20 mouse cellular contexts compared by ENCODE assay signal in genomic region chr8:10199301-10199700, GRCm38 (mm10). TPM values are rescaled to one million over a fixed set of nuclear protein-coding genes. Genes with fewer than 3 reads are reported as not detected.
DNase-seq lines count a peak whose midpoint lies in the region; ATAC-seq lines count a peak whose summit lies in the region.
"Had no signal": no experiment of that assay in that cellular context is flagged by ENCODE, and none has a peak within 500 bp of the region (broad histone marks: within the 10 kb centered on the region; RNA-seq: fewer than 3 reads in every experiment).

No protein-coding gene starts in this region.

- no peak overlapping the region for H3K4me3 ChIP-seq in hindbrain, embryonic 14.5 days (replicated peaks; ENCODE audit: low read length)
- no peak overlapping the region for H3K4me3 ChIP-seq in hindbrain, embryonic 11.5 days (ENCODE audit: low read depth, low read length)
- H3K4me3 ChIP-seq in midbrain, embryonic 14.5 days (replicated peaks; ENCODE audit: low read depth, low read length): no peak overlapping the region
- H3K4me3 ChIP-seq in midbrain, embryonic 10.5 days: no peak overlapping the region
- no peak overlapping the region for H3K4me3 ChIP-seq in midbrain, embryonic 15.5 days
- H3K4me3 ChIP-seq: embryonic facial prominence, embryonic 12.5 days; kidney, embryonic 15.5 days had no signal

- WGBS in hindbrain, embryonic 14.5 days: 67% methylated on average over 5 of the region's 5 CpGs
- 89% methylated on average over 5 of the region's 5 CpGs for WGBS in hindbrain, embryonic 11.5 days
- 76% methylated on average over 5 of the region's 5 CpGs for WGBS in midbrain, embryonic 14.5 days
- 87% methylated on average over 5 of the region's 5 CpGs for WGBS in midbrain, embryonic 10.5 days
- WGBS in midbrain, embryonic 15.5 days: 63% methylated on average over 5 of the region's 5 CpGs

- no peak overlapping the region for H3K9ac ChIP-seq in hindbrain, embryonic 14.5 days
- H3K9ac ChIP-seq in hindbrain, embryonic 11.5 days (ENCODE audit: low read depth, low read length): no peak overlapping the region
- no peak overlapping the region for H3K9ac ChIP-seq in midbrain, embryonic 14.5 days (replicated peaks; ENCODE audit: low read length)
- no peak overlapping the region for H3K9ac ChIP-seq in midbrain, embryonic 15.5 days
- H3K9ac ChIP-seq: embryonic facial prominence, embryonic 12.5 days; kidney, embryonic 15.5 days had no signal

- no peaks in the 10 kb centered on the region for H3K9me3 ChIP-seq in hindbrain, embryonic 14.5 days (ENCODE audit: control insufficient read depth, low read length)
- H3K9me3 ChIP-seq in hindbrain, embryonic 11.5 days (ENCODE audit: control insufficient read depth, low read length): no peaks in the 10 kb centered on the region
- no peaks in the 10 kb centered on the region for H3K9me3 ChIP-seq in midbrain, embryonic 14.5 days (ENCODE audit: control insufficient read depth, low read length)
- H3K9me3 ChIP-seq in midbrain, embryonic 10.5 days (replicated peaks): no peaks in the 10 kb centered on the region
- H3K9me3 ChIP-seq in midbrain, embryonic 15.5 days: no peaks in the 10 kb centered on the region
- H3K9me3 ChIP-seq: embryonic facial prominence, embryonic 12.5 days; G1E; kidney, embryonic 15.5 days had no signal

- peak; percentile 84 to 90 for DNase-seq in cerebellum, postnatal 10 days
- no peak for DNase-seq in cerebellum, adult 11 months
- DNase-seq in hindbrain, embryonic 14.5 days (ENCODE audit: low spot score): peak; percentile 47
- DNase-seq in hindbrain, embryonic 11.5 days (ENCODE audit: low spot score): no peak
- peak; percentile 37 for DNase-seq in midbrain, embryonic 14.5 days
- DNase-seq in midbrain, embryonic 10.5 days (ENCODE audit: low spot score): no peak
- no peak for DNase-seq in retina, embryonic 14.5 days (ENCODE audit: low spot score)
- DNase-seq: gastrocnemius, postnatal 36 days; liver; lung, adult 2 months; lung, postnatal 36 days; spleen, adult 18-20 months; thymus, adult 18-20 months had no signal

- H3K36me3 ChIP-seq in hindbrain, embryonic 14.5 days (replicated peaks; ENCODE audit: control insufficient read depth, insufficient read depth): no peaks in the 10 kb centered on the region
- no peaks in the 10 kb centered on the region for H3K36me3 ChIP-seq in hindbrain, embryonic 11.5 days (ENCODE audit: control insufficient read depth, insufficient read depth, low read length)
- H3K36me3 ChIP-seq in midbrain, embryonic 14.5 days (ENCODE audit: control insufficient read depth, insufficient read depth, low read length): no peaks in the 10 kb centered on the region
- no peaks in the 10 kb centered on the region for H3K36me3 ChIP-seq in midbrain, embryonic 10.5 days
- no peaks in the 10 kb centered on the region for H3K36me3 ChIP-seq in midbrain, embryonic 15.5 days (replicated peaks)
- H3K36me3 ChIP-seq: embryonic facial prominence, embryonic 12.5 days; G1E; kidney, embryonic 15.5 days had no signal

- H3K27me3 ChIP-seq in hindbrain, embryonic 14.5 days (ENCODE audit: control insufficient read depth, insufficient read depth, low read length): no peaks in the 10 kb centered on the region
- H3K27me3 ChIP-seq in hindbrain, embryonic 11.5 days (ENCODE audit: control insufficient read depth, insufficient read depth, low read length): peaks cover 4% of the 10 kb centered on the region; the same call in 1 of the 2 replicates
- no peaks in the 10 kb centered on the region; the same call in 1 of the 2 replicates for H3K27me3 ChIP-seq in midbrain, embryonic 14.5 days (ENCODE audit: control insufficient read depth, insufficient read depth, low read length)
- H3K27me3 ChIP-seq in midbrain, embryonic 10.5 days (ENCODE audit: low read depth, poor library complexity, severe bottlenecking): no peaks in the 10 kb centered on the region
- no peaks in the 10 kb centered on the region for H3K27me3 ChIP-seq in midbrain, embryonic 15.5 days (replicated peaks)
- H3K27me3 ChIP-seq: embryonic facial prominence, embryonic 12.5 days; kidney, embryonic 15.5 days had no signal

- peaks cover 26% of the 10 kb centered on the region for H3K4me1 ChIP-seq in hindbrain, embryonic 14.5 days (replicated peaks; ENCODE audit: control insufficient read depth, insufficient read depth, low read length)
- H3K4me1 ChIP-seq in hindbrain, embryonic 11.5 days (replicated peaks; ENCODE audit: control insufficient read depth, insufficient read depth, low read length): no peaks in the 10 kb centered on the region
- H3K4me1 ChIP-seq in midbrain, embryonic 14.5 days (ENCODE audit: control insufficient read depth, insufficient read depth, low read length): peaks cover 16% of the 10 kb centered on the region
- peaks cover 21% of the 10 kb centered on the region for H3K4me1 ChIP-seq in midbrain, embryonic 10.5 days
- H3K4me1 ChIP-seq in midbrain, embryonic 15.5 days: peaks cover 20% of the 10 kb centered on the region
- H3K4me1 ChIP-seq: embryonic facial prominence, embryonic 12.5 days; kidney, embryonic 15.5 days had no signal

- ATAC-seq in hindbrain, embryonic 14.5 days (ENCODE audit: low FRiP score): peak; percentile 35; the same call in 1 of the 2 replicates
- ATAC-seq in hindbrain, embryonic 11.5 days (ENCODE audit: low FRiP score): no peak
- no peak for ATAC-seq in midbrain, embryonic 14.5 days (ENCODE audit: low FRiP score, low TSS enrichment)
- peak; percentile 27 for ATAC-seq in midbrain, embryonic 15.5 days (replicated peaks)
- ATAC-seq: CD4-positive, CD25-positive, alpha-beta regulatory T cell, adult 4 months; intestine, embryonic 16.5 days had no signal

- H3K27ac ChIP-seq in hindbrain, embryonic 14.5 days: no peak overlapping the region
- H3K27ac ChIP-seq in hindbrain, embryonic 11.5 days (ENCODE audit: low read depth, low read length): no peak overlapping the region
- H3K27ac ChIP-seq in midbrain, embryonic 14.5 days (replicated peaks; ENCODE audit: low read depth, low read length): no peak overlapping the region
- H3K27ac ChIP-seq in midbrain, embryonic 10.5 days (replicated peaks): no peak overlapping the region
- peak overlapping the region; percentile 36; the same call in 1 of the 2 replicates for H3K27ac ChIP-seq in midbrain, embryonic 15.5 days
- H3K27ac ChIP-seq: embryonic facial prominence, embryonic 12.5 days; kidney, embryonic 15.5 days had no signal

- 0 out of 2 replicates have a peak overlapping the region, but pooled peaks have one; percentile 17 for H3K4me2 ChIP-seq in hindbrain, embryonic 14.5 days (replicated peaks)
- no peak overlapping the region for H3K4me2 ChIP-seq in hindbrain, embryonic 11.5 days (replicated peaks; ENCODE audit: low read depth, low read length)
- no peak overlapping the region for H3K4me2 ChIP-seq in midbrain, embryonic 14.5 days (ENCODE audit: low read length)
- peak overlapping the region; percentile 30 for H3K4me2 ChIP-seq in midbrain, embryonic 15.5 days
- H3K4me2 ChIP-seq: embryonic facial prominence, embryonic 12.5 days; heart, embryonic 11.5 days; kidney, embryonic 15.5 days had no signal

RNA-seq across cellular contexts. Expression of gene Myo16, which starts 45.6 kb away (rescaled TPM):
- 6.7 and 7.3 TPM in 2 replicates for polyA plus RNA-seq in hindbrain, embryonic 14.5 days (2014; fragmentation: Nextera tagmentation; extraction: Ambion mirVana)
- 2.1 and 5.5 TPM in 2 replicates for polyA plus RNA-seq in hindbrain, embryonic 11.5 days (2014; fragmentation: Nextera tagmentation; extraction: Ambion mirVana)
- polyA plus RNA-seq in midbrain, embryonic 14.5 days (2014; fragmentation: Nextera tagmentation; extraction: Ambion mirVana): 6.1 and 7.9 TPM in 2 replicates
- 2.5 and 3.1 TPM in 2 replicates for polyA plus RNA-seq in midbrain, embryonic 10.5 days (2016; fragmentation: Nextera tagmentation; extraction: Ambion mirVana)
- 6.2 and 7.7 TPM in 2 replicates for polyA plus RNA-seq in midbrain, embryonic 15.5 days (2015; fragmentation: Nextera tagmentation; extraction: Ambion mirVana)
- polyA plus RNA-seq: CD4-positive, CD25-positive, alpha-beta regulatory T cell, adult 4 months had no signal

Comparison
In these comparisons a context has a peak if more than half of its experiments do, and no peak if none do; other contexts are left out.
1. DNase-seq: peak in cerebellum, postnatal 10 days (2 of 2), hindbrain, embryonic 14.5 days (single experiment) and midbrain, embryonic 14.5 days (single experiment); none in cerebellum, adult 11 months (single experiment), hindbrain, embryonic 11.5 days (single experiment), midbrain, embryonic 10.5 days (single experiment) and retina, embryonic 14.5 days (single experiment).
2. ATAC-seq: peak in hindbrain, embryonic 14.5 days (single experiment) and midbrain, embryonic 15.5 days (single experiment); none in hindbrain, embryonic 11.5 days (single experiment) and midbrain, embryonic 14.5 days (single experiment).
3. H3K4me2 ChIP-seq: peak in hindbrain, embryonic 14.5 days (single experiment) and midbrain, embryonic 15.5 days (single experiment); none in hindbrain, embryonic 11.5 days (single experiment) and midbrain, embryonic 14.5 days (single experiment).